Mouse (Mus musculus) embryo, embryonic 11.5 days (tissue): ENCODE measurements around the gene Sertad4.

Source experiments
- DNase-seq: peaks from one replicate; pipeline ENCODE4 v3.0.0-alpha.2; 2012; ENCODE audit warnings: low read depth, low spot score

Sertad4 gene

DNA sequence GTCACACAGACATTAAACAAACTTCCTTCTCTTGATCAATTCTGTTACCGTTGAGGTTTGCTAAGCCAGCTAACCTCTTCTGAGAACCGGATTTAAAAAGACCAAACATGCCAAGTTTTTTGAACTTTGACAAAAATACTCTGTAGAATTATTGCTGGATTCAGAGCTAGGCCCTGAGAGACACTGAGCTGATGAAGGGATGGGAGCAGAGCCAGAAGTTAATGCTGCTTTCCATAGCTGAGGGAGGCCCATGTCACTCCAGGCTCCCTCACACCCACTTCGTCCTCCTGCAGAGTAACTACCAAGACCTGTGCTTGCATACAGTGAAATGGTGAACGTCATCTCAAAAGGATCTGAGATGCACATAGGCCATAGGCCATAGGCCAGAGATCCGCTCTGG lies 43.3 kb downstream of the Sertad4 start:
- DNase-seq: no peak

DNA sequence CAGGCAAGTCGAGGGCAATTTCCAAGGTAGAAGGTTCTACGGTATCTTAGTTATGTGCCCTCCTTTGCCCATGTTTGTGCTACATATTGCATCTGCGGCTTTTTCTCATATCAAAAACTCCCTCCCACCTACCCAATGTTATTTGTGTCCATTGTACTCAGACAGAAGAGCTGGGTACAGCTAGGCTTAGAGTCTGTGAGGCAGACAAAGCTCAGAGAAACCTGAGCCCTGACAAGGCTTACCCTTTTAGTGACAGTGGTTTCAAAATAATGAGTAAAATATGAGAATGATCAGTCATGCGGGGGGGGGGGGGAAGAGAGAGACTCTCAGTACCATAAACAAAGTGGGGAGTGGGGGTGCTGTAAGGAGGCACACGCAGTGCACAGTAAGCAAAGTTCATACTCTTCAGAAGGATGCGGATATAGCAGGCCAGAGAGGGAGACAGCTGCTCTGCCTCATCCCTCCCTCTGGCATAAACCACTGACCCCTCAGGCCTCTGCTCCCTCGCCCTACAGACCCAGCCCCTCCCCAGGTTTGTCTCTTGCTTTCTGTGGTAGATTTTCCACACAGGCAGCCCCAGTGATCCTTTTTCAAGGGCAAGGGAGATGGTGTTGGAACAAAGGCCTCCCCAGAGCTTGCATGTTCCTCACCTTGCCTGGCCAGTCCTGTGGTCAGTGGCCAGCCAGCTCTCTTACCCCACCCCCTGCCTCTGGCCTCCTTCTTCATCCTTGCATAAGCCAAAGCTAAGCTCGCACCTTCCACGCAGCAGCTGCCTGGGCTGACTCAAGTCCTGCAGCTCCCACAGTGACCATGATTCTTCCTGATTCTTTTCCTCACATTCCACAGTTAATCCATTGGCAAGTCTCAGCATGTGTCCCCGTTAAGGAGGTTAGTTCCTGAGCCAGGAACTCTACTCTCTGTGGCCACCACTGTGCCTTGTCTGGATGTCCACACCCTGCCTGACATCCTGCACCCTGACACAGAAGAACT lies 49.1 kb downstream of the Sertad4 start:
- no peak for DNase-seq

DNA sequence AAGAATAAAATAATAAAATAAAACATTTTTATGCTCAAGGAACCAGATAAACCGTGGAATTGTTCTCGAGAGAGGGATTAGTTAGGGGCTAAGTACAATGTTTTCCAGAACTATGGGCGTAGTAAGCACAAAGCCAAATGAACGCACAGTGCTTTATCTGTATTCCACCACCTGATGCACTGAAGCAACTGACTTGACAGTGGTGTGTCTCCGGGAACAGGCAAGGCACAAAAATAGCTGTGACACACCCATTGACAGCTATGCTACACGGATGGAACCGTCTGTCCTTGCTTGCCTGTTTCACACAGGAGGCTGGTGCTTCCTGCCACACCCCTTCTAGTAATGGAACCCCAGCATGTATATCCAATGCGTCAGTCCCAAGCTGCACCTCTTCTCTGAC lies 55.2 kb downstream of the Sertad4 start:
- DNase-seq: no peak

GRCm38 (mm10) chr1:192799165-192799991 lies 56.2 kb downstream of the Sertad4 start:
- DNase-seq: no peak

GRCm38 (mm10) chr1:192798212-192799164 lies 57.1 kb downstream of the Sertad4 start:
- DNase-seq: no peak

DNA sequence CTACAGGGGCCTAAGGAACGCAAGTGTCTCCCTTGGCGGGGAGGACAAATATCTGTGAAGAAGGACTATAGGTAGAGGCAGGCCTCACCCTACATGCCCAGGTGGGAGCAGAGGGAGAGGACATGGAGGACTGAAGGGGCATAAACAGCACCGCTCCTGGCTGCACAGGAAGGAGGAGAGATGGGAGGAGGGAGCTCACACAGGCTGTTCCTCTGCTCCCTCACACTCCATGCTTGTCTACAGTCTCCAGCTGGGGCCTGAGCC lies 58.6 kb downstream of the Sertad4 start:
- no peak for DNase-seq

DNA sequence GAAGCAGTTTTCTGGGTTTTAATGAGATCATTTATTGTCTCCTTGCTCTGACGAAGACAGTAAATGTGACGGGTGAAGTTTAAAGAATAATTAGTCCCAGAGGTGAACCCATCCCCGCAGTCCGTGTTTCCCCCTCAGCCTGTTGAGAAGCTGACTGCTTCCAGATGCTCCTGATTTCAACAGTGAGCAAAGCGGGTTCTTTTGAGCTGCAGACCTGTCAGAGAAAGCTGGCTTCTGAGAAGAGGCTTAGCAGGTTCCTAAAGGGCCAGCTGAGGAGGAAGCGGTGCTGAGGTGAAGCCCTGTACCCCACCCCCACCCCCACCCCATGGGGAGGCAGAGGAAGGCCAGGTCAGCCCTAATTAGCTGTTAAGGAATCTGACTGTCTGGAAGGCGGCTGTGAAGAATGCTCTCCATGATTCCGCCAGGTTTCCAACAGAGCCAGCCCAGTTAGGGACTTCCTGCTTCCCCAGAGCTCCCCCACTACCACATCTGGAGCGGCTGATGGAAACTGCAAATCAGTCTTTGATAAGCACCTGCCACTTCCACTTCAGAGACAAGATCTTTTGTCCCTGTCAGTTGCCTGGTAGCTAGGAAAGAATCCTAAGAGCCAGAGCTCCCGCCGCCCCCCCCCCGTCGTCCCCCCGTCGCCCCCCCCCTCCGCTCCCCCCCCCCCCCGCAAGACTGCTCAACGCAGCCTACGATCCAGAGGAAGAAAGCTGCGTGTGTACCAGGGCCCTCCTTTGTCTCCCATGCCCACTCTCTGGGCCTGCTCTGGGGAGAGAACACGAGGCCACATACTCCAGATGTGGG lies 59.1 kb downstream of the Sertad4 start:
- DNase-seq: no peak

DNA sequence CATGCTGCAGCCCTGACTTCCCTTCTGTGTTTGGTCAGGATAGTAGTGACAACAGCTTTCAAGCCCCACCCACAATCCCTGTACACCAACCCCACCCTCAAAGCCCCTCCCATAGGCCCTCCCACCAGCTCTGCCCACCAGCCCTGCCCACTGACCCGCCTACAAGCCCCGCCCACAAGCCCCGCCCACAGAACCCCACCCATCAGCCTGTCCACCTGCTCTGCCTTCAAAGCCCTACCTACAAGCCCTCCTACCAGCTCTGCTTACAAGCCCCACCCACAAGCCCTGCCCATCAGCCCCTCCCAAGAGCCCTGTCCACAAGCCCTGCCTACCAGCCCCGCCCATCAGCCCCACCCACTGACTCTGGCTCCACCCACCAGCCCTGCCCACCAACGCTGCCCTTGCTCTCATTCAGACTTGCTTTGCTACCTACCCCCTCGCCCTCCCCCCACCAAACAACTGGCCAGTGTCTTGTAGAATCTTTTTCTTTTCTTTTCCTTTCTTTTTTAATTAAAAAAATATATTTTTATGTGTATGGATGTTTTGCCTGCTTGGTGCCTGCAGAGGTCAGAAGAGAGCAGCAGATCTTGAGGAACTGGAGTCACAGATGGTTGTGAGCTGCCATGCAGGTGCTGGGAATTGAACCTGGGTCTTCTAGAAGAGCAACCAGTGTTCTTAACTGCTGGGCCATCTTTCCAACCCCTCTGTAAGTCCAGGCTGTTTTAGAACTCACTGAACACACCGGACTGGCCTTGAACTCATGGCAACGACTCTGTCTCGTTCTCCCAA lies 60.4 kb downstream of the Sertad4 start:
- DNase-seq: no peak
